Mouse (Mus musculus): ENCODE data around the gene Emilin1.

Emilin1 gene

GRCm38 (mm10) chr5:30926073-30926472 lies 12.9 kb downstream of the Emilin1 start:
- no peak for DNase-seq (ENCODE audit: low read depth)

GRCm38 (mm10) chr5:30927945-30928529 lies 14.8 kb downstream of the Emilin1 start:
- DNase-seq (ENCODE audit: low read depth), result no peak

GRCm38 (mm10) chr5:30930121-30930520 lies 16.9 kb downstream of the Emilin1 start:
- peak; percentile 64 for DNase-seq (ENCODE audit: low read depth)

GRCm38 (mm10) chr5:30930846-30931245 lies 17.6 kb downstream of the Emilin1 start:
- DNase-seq (ENCODE audit: low read depth), result no peak

- DNase-seq (ENCODE audit: low read depth), result no peak
Measured at GRCm38 (mm10) chr5:30931378-30931777, 18.2 kb downstream of the Emilin1 start.

- no peak for DNase-seq (ENCODE audit: low read depth)
Measured at GRCm38 (mm10) chr5:30933705-30934104, 20.5 kb downstream of the Emilin1 start.

GRCm38 (mm10) chr5:30934725-30935461 lies 21.7 kb downstream of the Emilin1 start:
- DNase-seq (ENCODE audit: low read depth), result peak; percentile 37

GRCm38 (mm10) chr5:30943004-30943403 lies 29.8 kb downstream of the Emilin1 start:
- peak; percentile 57 for DNase-seq (ENCODE audit: low read depth)

GRCm38 (mm10) chr5:30944344-30944743 lies 31.1 kb downstream of the Emilin1 start:
- no peak for DNase-seq (ENCODE audit: low read depth)

GRCm38 (mm10) chr5:30944956-30945781 lies 32.0 kb downstream of the Emilin1 start, which contains the start of gene Cgref1:
Gene Cgref1, minus strand, starts transcription at chr5:30945591.
- no peak for DNase-seq (ENCODE audit: low read depth)

- DNase-seq (ENCODE audit: low read depth), result no peak
Measured at GRCm38 (mm10) chr5:30948620-30949019, 35.4 kb downstream of the Emilin1 start.

- DNase-seq (ENCODE audit: low read depth), result peak; percentile 96
Measured at GRCm38 (mm10) chr5:30949654-30950326, 36.6 kb downstream of the Emilin1 start.

GRCm38 (mm10) chr5:30950451-30950850 lies 37.2 kb downstream of the Emilin1 start:
- DNase-seq (ENCODE audit: low read depth), result peak; percentile 26

GRCm38 (mm10) chr5:30950922-30951321 lies 37.7 kb downstream of the Emilin1 start:
- DNase-seq (ENCODE audit: low read depth), result no peak

- DNase-seq (ENCODE audit: low read depth), result no peak
Measured at GRCm38 (mm10) chr5:30951706-30952105, 38.5 kb downstream of the Emilin1 start.

- DNase-seq (ENCODE audit: low read depth), result no peak
Measured at GRCm38 (mm10) chr5:30952551-30952950, 39.3 kb downstream of the Emilin1 start.

GRCm38 (mm10) chr5:30954065-30954464 lies 40.9 kb downstream of the Emilin1 start:
- no peak for DNase-seq (ENCODE audit: low read depth)

- no peak for DNase-seq (ENCODE audit: low read depth)
Measured at GRCm38 (mm10) chr5:30954556-30954955, 41.4 kb downstream of the Emilin1 start.

GRCm38 (mm10) chr5:30955751-30956150 lies 42.5 kb downstream of the Emilin1 start:
- no peak for DNase-seq (ENCODE audit: low read depth)

GRCm38 (mm10) chr5:30957891-30958290 lies 44.7 kb downstream of the Emilin1 start:
- DNase-seq (ENCODE audit: low read depth), result no peak

GRCm38 (mm10) chr5:30959198-30959854 lies 46.1 kb downstream of the Emilin1 start:
- DNase-seq (ENCODE audit: low read depth), result peak; percentile 15

Measured in 416B (cell line).